13 mouse cellular contexts compared by ENCODE assay signal in the genomic region with DNA sequence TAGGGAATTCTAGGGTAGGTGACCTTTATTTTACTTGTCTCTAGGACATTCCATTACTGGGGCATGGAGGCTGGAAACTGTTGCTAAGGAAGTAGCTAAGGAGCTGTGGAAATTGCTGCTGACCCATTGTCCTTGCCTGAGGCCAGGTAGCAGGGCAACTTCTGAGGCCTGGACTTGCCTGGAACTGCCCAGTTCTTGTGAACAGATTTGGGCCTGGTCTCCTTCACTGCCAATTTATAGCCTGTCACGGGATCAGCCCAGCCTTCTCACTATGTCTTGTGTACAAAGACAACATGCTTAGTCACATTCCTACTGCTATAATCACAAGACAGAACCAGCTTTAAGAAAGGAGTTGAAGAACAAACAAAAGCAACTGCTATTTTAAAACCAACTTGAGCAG. TPM values are rescaled to one million over a fixed set of nuclear protein-coding genes. Genes with fewer than 3 reads are reported as not detected.
DNase-seq lines count a peak whose midpoint lies in the region.
"Had no signal": no experiment of that assay in that cellular context is flagged by ENCODE, and none has a peak within 500 bp of the region (broad histone marks: within the 10 kb centered on the region; RNA-seq: fewer than 3 reads in every experiment).

No protein-coding gene starts in this region.

- DNase-seq in urinary bladder, adult 18-20 months (ENCODE audit: low spot score in 2 of 2) = peak; percentile 26 to 71
- no peak for DNase-seq in urinary bladder, postnatal 10 days (ENCODE audit: low spot score)
- peak; percentile 42 for DNase-seq in kidney, adult 18-20 months
- DNase-seq in kidney, postnatal 36 days = peak; percentile 60 to 72
- DNase-seq in heart, postnatal 36 days = no peak
- no peak for DNase-seq in left cerebral cortex, postnatal 14 days (ENCODE audit: low spot score in 2 of 2)
- no peak for DNase-seq in adrenal gland, postnatal 25 days
- DNase-seq: adrenal gland, adult 2 months; cerebellum, adult 9-11 months; forebrain, postnatal 0 days; gastrocnemius, postnatal 36 days; layer of hippocampus, postnatal 36 days; lung, embryonic 14.5 days had no signal

- intact Hi-C loops in heart, postnatal 36 days (cut with DNase I) = no loop called here
- intact Hi-C loops in left cerebral cortex, postnatal 14 days (cut with DNase I) = no loop called here

RNA-seq across cellular contexts. Expression of a gene that starts 25.6 kb away (rescaled TPM):
- 10 to 100 TPM; 19.9 to 23.4 TPM for total RNA-seq in heart, postnatal 36 days (2021)
- total RNA-seq in left cerebral cortex, postnatal 14 days (2021) = 10 to 100 TPM; 31.4 to 34.5 TPM
- 32.5 and 37.0 TPM in 2 replicates for total RNA-seq in adrenal gland, postnatal 25 days (2021)

RNA-seq across cellular contexts. Expression of a gene that starts 43.3 kb away (rescaled TPM):
- not detected for total RNA-seq in heart, postnatal 36 days (2021)
- total RNA-seq in left cerebral cortex, postnatal 14 days (2021) = not detected
- total RNA-seq in adrenal gland, postnatal 25 days (2021) = not detected in 2 replicates
- total RNA-seq: adrenal gland, adult 2 months; gastrocnemius, postnatal 36 days; layer of hippocampus, postnatal 36 days had no signal

Comparison
In these comparisons a context has a peak if more than half of its experiments do, and no peak if none do; other contexts are left out.
1. DNase-seq: peak in urinary bladder, adult 18-20 months (2 of 2), kidney, adult 18-20 months (single experiment) and kidney, postnatal 36 days (2 of 2); none in urinary bladder, postnatal 10 days (single experiment), heart, postnatal 36 days (0 of 2), left cerebral cortex, postnatal 14 days (0 of 2) and adrenal gland, postnatal 25 days (single experiment).